In the genomic region with DNA sequence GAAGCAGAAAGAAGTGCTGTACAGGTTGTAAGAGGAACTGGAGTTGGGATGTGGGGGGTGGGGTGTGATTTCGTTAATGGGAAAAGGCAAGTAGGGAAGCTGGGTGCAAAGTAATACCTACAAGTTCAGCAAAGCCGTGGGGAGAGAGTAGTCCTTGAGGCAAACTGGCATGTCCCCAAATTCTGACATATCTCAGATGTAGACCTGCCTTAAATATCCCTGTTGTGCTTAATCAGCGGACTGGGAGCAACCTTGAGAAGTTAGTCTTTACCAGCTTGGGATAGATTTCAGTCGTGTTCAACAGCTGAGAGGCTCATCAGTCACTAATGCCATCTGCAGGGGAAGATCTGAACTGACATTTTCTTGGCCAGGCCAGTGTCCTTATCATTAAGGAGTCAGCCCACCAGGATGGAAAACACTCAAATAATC, we compare ENCODE assay signal across 8 mouse cellular contexts. TPM values are rescaled to one million over a fixed set of nuclear protein-coding genes. Genes with fewer than 3 reads are reported as not detected.
DNase-seq lines count a peak whose midpoint lies in the region; ATAC-seq and TF ChIP-seq lines count a peak whose summit lies in the region.

No protein-coding gene starts in this region.

- peak overlapping the region; percentile 75 for H3K27ac ChIP-seq in bone marrow macrophage, adult 2 months (ENCODE audit: insufficient read depth, low read depth, low read length)
- H3K27ac ChIP-seq in forebrain, embryonic 15.5 days (replicated peaks) = peak overlapping the region; percentile 99
- H3K27ac ChIP-seq in intestine, embryonic 14.5 days (ENCODE audit: low read depth) = peak overlapping the region; percentile 97; the same call in 1 of the 2 replicates
- no peak overlapping the region for H3K27ac ChIP-seq in liver, embryonic 15.5 days (replicated peaks)
- H3K27ac ChIP-seq in neural tube, embryonic 12.5 days = 0 out of 2 replicates have a peak overlapping the region, but pooled peaks have one; percentile 62

- H3K9me3 ChIP-seq in forebrain, embryonic 15.5 days = no peaks in the 10 kb centered on the region
- H3K9me3 ChIP-seq in intestine, embryonic 14.5 days (ENCODE audit: control insufficient read depth, low read length) = no peaks in the 10 kb centered on the region
- no peaks in the 10 kb centered on the region for H3K9me3 ChIP-seq in liver, embryonic 15.5 days (replicated peaks)
- no peaks in the 10 kb centered on the region for H3K9me3 ChIP-seq in neural tube, embryonic 12.5 days

- intact Hi-C loops in left cerebral cortex, postnatal 14 days (cut with DNase I) = loop anchor here (5.0 kb wide), 1 partner anchor 151 kb away; no protein-coding TSS in a partner anchor
- intact Hi-C loops in left cerebral cortex, postnatal 36 days (cut with DNase I) = loop anchor here (2.0 to 5.0 kb wide), 4 partner anchors 46 to 701 kb away; a partner anchor contains a TSS

- TF ChIP-seq CTCF in bone marrow macrophage, adult 2 months (IDR thresholded peaks at IDR 0.05; ENCODE audit: low read depth, low read length) = no peak

- no peak; the same call in 1 of the 2 replicates for ATAC-seq in forebrain, embryonic 15.5 days (replicated peaks)
- ATAC-seq in intestine, embryonic 14.5 days (replicated peaks; ENCODE audit: low FRiP score, low TSS enrichment, low read depth) = no peak
- ATAC-seq in liver, embryonic 15.5 days (ENCODE audit: insufficient read depth) = no peak
- no peak for ATAC-seq in neural tube, embryonic 12.5 days (ENCODE audit: low FRiP score, low read depth)

- H3K27me3 ChIP-seq in forebrain, embryonic 15.5 days = no peaks in the 10 kb centered on the region
- H3K27me3 ChIP-seq in intestine, embryonic 14.5 days (replicated peaks; ENCODE audit: control insufficient read depth, insufficient read depth, low read length) = no peaks in the 10 kb centered on the region
- no peaks in the 10 kb centered on the region for H3K27me3 ChIP-seq in liver, embryonic 15.5 days
- H3K27me3 ChIP-seq in neural tube, embryonic 12.5 days (replicated peaks) = no peaks in the 10 kb centered on the region

- no peak for TF ChIP-seq POLR2A in bone marrow macrophage, adult 2 months (IDR thresholded peaks at IDR 0.05; ENCODE audit: borderline replicate concordance, low read depth, low read length)

- no peaks in the 10 kb centered on the region for H3K36me3 ChIP-seq in forebrain, embryonic 15.5 days
- H3K36me3 ChIP-seq in intestine, embryonic 14.5 days (ENCODE audit: control insufficient read depth, insufficient read depth, low read length) = no peaks in the 10 kb centered on the region
- no peaks in the 10 kb centered on the region for H3K36me3 ChIP-seq in liver, embryonic 15.5 days (replicated peaks)
- H3K36me3 ChIP-seq in neural tube, embryonic 12.5 days = no peaks in the 10 kb centered on the region

- H3K4me2 ChIP-seq in forebrain, embryonic 15.5 days (replicated peaks) = peak overlapping the region; percentile 64
- peak overlapping the region; percentile 67 for H3K4me2 ChIP-seq in intestine, embryonic 14.5 days (ENCODE audit: low read length)
- H3K4me2 ChIP-seq in liver, embryonic 15.5 days = peak overlapping the region; percentile 77
- peak overlapping the region; percentile 61 for H3K4me2 ChIP-seq in neural tube, embryonic 12.5 days (replicated peaks)

- 0 out of 2 replicates have a peak overlapping the region, but pooled peaks have one; percentile 93 for H3K9ac ChIP-seq in forebrain, embryonic 15.5 days (replicated peaks)
- H3K9ac ChIP-seq in intestine, embryonic 14.5 days (ENCODE audit: low read length) = no peak overlapping the region; the same call in 1 of the 2 replicates
- H3K9ac ChIP-seq in liver, embryonic 15.5 days = no peak overlapping the region
- peak overlapping the region; percentile 95 for H3K9ac ChIP-seq in neural tube, embryonic 12.5 days

- H3K4me3 ChIP-seq in bone marrow macrophage, adult 2 months (ENCODE audit: insufficient read depth, low read length) = peak overlapping the region; percentile 91
- peak overlapping the region; percentile 79 for H3K4me3 ChIP-seq in forebrain, embryonic 15.5 days
- no peak overlapping the region; the same call in 1 of the 2 replicates for H3K4me3 ChIP-seq in intestine, embryonic 14.5 days (ENCODE audit: low read depth, low read length)
- H3K4me3 ChIP-seq in liver, embryonic 15.5 days (replicated peaks) = peak overlapping the region; percentile 75
- H3K4me3 ChIP-seq in neural tube, embryonic 12.5 days = peak overlapping the region; percentile 94; the same call in 1 of the 2 replicates

- WGBS in forebrain, embryonic 15.5 days = 19% methylated on average over 4 of the region's 4 CpGs
- 26% methylated on average over 4 of the region's 4 CpGs for WGBS in intestine, embryonic 14.5 days
- WGBS in liver, embryonic 15.5 days (ENCODE audit: insufficient replicate concordance) = 10% methylated on average over 4 of the region's 4 CpGs
- 48% methylated on average over 4 of the region's 4 CpGs for WGBS in neural tube, embryonic 12.5 days

- peak; percentile 42 to 58 for DNase-seq in left cerebral cortex, postnatal 14 days (ENCODE audit: low spot score in 2 of 2)
- DNase-seq in left cerebral cortex, postnatal 36 days (ENCODE audit: low spot score in 2 of 2) = no peak
- no peak for DNase-seq in intestine, embryonic 14.5 days (ENCODE audit: low spot score)
- DNase-seq in urinary bladder, adult 2 months (ENCODE audit: low spot score) = no peak

- H3K4me1 ChIP-seq in bone marrow macrophage, adult 2 months (ENCODE audit: control insufficient read depth, insufficient read depth, low read length) = peaks cover 40% of the 10 kb centered on the region
- peaks cover 27% of the 10 kb centered on the region for H3K4me1 ChIP-seq in forebrain, embryonic 15.5 days
- H3K4me1 ChIP-seq in intestine, embryonic 14.5 days (replicated peaks; ENCODE audit: control insufficient read depth, insufficient read depth, low read length) = peaks cover 21% of the 10 kb centered on the region
- H3K4me1 ChIP-seq in liver, embryonic 15.5 days (replicated peaks) = peaks cover 25% of the 10 kb centered on the region
- peaks cover 25% of the 10 kb centered on the region for H3K4me1 ChIP-seq in neural tube, embryonic 12.5 days

RNA-seq across cellular contexts. Expression of a gene that starts 0.3 kb away (rescaled TPM):
- total RNA-seq in left cerebral cortex, postnatal 14 days (2021) = 10 to 100 TPM; 81.8 to 82.3 TPM
- 10 to 100 TPM; 80.5 to 87.8 TPM for total RNA-seq in left cerebral cortex, postnatal 36 days (2021)
- 93.7 and 98.6 TPM in 2 replicates for polyA plus RNA-seq in bone marrow macrophage, adult 2 months (2012; ENCODE audit: insufficient read depth, insufficient read length, missing spikeins)
- polyA plus RNA-seq in forebrain, embryonic 15.5 days (2015; fragmentation: Nextera tagmentation; extraction: Ambion mirVana) = 23.4 and 24.6 TPM in 2 replicates
- 11.1 and 11.8 TPM in 2 replicates for polyA plus RNA-seq in intestine, embryonic 14.5 days (2014; fragmentation: Nextera tagmentation; extraction: Ambion mirVana)
- 7.0 and 8.0 TPM in 2 replicates for polyA plus RNA-seq in liver, embryonic 15.5 days (2015; fragmentation: Nextera tagmentation; extraction: Ambion mirVana)
- polyA plus RNA-seq in neural tube, embryonic 12.5 days (2016; fragmentation: Nextera tagmentation; extraction: Ambion mirVana) = 16.1 and 17.8 TPM in 2 replicates
- 84.3 and 96.2 TPM in 2 replicates for polyA plus RNA-seq in urinary bladder, adult 2 months (2012; rRNA removed)

RNA-seq across cellular contexts. Expression of a gene that starts 48.6 kb away (rescaled TPM):
- under 1 TPM in 1 of 2 experiments, not detected in 1; 0.49 TPM for total RNA-seq in left cerebral cortex, postnatal 14 days (2021)
- total RNA-seq in left cerebral cortex, postnatal 36 days (2021) = under 1 TPM in 1 of 2 experiments, not detected in 1; 0.32 TPM
- not detected in 2 replicates for polyA plus RNA-seq in bone marrow macrophage, adult 2 months (2012; ENCODE audit: insufficient read depth, insufficient read length, missing spikeins)
- polyA plus RNA-seq in forebrain, embryonic 15.5 days (2015; fragmentation: Nextera tagmentation; extraction: Ambion mirVana) = 0.42 and 0.69 TPM in 2 replicates
- not detected in 2 replicates for polyA plus RNA-seq in intestine, embryonic 14.5 days (2014; fragmentation: Nextera tagmentation; extraction: Ambion mirVana)
- 4.6 and 7.8 TPM in 2 replicates for polyA plus RNA-seq in liver, embryonic 15.5 days (2015; fragmentation: Nextera tagmentation; extraction: Ambion mirVana)
- polyA plus RNA-seq in neural tube, embryonic 12.5 days (2016; fragmentation: Nextera tagmentation; extraction: Ambion mirVana) = not detected in 2 replicates
- polyA plus RNA-seq in urinary bladder, adult 2 months (2012; rRNA removed) = 0.86 and 1.0 TPM in 2 replicates

Comparison
In these comparisons a context has a peak if more than half of its experiments do, and no peak if none do; other contexts are left out.
1. DNase-seq: peak in left cerebral cortex, postnatal 14 days (2 of 2); none in left cerebral cortex, postnatal 36 days (0 of 2), intestine, embryonic 14.5 days (single experiment) and urinary bladder, adult 2 months (single experiment).
2. H3K9ac ChIP-seq: peak in forebrain, embryonic 15.5 days (single experiment) and neural tube, embryonic 12.5 days (single experiment); none in intestine, embryonic 14.5 days (single experiment) and liver, embryonic 15.5 days (single experiment).
3. Peak in every context shown above with its lines, with median percentiles within 50 percentile points of each other: H3K4me2 ChIP-seq.